Mouse (Mus musculus): ENCODE results near the gene Abca7. TPM values are rescaled to one million over a fixed set of nuclear protein-coding genes. Genes with fewer than 3 reads are reported as not detected.
"Not testable (repeated sequence)": the region's sequence is repeated elsewhere in the genome, so short reads cannot be mapped to it uniquely, and the experiment has no call there.

Abca7 gene
- polyA plus RNA-seq, 1 experiment from 2014 or later = 4.1 TPM

DNA sequence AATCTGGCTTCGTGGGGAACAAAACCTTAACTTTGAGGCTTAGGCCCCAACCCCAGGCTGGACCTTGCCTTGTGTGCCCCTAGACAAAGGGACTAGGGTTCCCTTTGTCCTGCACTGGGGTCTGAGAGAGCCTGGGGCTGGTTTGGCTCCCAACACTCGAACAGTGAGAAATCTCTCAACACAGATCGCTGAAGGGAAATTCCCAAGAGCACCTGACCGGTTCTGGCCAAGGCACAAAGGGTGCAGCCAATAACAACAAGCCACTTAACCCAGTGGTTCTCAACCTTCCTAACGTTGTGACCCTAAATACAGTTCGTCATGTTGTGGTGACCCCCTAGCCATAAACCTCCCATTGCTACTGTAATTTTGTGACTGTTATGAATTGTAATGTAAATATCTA lies 54.0 kb downstream of the Abca7 start:
- no peaks in the 10 kb centered on the region for H3K36me3 ChIP-seq (ENCODE audit: control insufficient read depth, insufficient read depth, low read length)
- no peak overlapping the region for H3K9ac ChIP-seq (ENCODE audit: low read depth, low read length)
- H3K9me3 ChIP-seq (replicated peaks; ENCODE audit: control insufficient read depth, low read length, poor library complexity, severe bottlenecking) = no peaks in the 10 kb centered on the region
- 13% methylated on average over 6 of the region's 6 CpGs for WGBS
- H3K27ac ChIP-seq (ENCODE audit: low read length) = no peak overlapping the region
- no peak overlapping the region for H3K4me3 ChIP-seq (ENCODE audit: low read depth, low read length)
- H3K27me3 ChIP-seq (ENCODE audit: control insufficient read depth, insufficient read depth, low read depth, low read length) = no peaks in the 10 kb centered on the region
- ATAC-seq = no peak
- no peak overlapping the region for H3K4me2 ChIP-seq (ENCODE audit: low read length)
- peaks cover 10% of the 10 kb centered on the region for H3K4me1 ChIP-seq (ENCODE audit: control insufficient read depth, insufficient read depth, low read length)

GRCm38 (mm10) chr10:80050885-80051617 lies 54.8 kb downstream of the Abca7 start:
- Histone ChIP-seq H3K4me3 (ENCODE audit: low read depth, low read length) (no peak overlapping the region), H3K4me1 (ENCODE audit: control insufficient read depth, insufficient read depth, low read length) (peaks cover 13% of the 10 kb centered on the region), H3K27ac (ENCODE audit: low read length) (no peak overlapping the region), H3K36me3 (ENCODE audit: control insufficient read depth, insufficient read depth, low read length) (no peaks in the 10 kb centered on the region), H3K9ac (ENCODE audit: low read depth, low read length) (no peak overlapping the region), H3K9me3 (replicated peaks; ENCODE audit: control insufficient read depth, low read length, poor library complexity, severe bottlenecking) (no peaks in the 10 kb centered on the region), H3K4me2 (ENCODE audit: low read length) (no peak overlapping the region), H3K27me3 (ENCODE audit: control insufficient read depth, insufficient read depth, low read depth, low read length) (no peaks in the 10 kb centered on the region)
- 9% methylated on average over 15 of the region's 15 CpGs for WGBS
- no peak for ATAC-seq

DNA sequence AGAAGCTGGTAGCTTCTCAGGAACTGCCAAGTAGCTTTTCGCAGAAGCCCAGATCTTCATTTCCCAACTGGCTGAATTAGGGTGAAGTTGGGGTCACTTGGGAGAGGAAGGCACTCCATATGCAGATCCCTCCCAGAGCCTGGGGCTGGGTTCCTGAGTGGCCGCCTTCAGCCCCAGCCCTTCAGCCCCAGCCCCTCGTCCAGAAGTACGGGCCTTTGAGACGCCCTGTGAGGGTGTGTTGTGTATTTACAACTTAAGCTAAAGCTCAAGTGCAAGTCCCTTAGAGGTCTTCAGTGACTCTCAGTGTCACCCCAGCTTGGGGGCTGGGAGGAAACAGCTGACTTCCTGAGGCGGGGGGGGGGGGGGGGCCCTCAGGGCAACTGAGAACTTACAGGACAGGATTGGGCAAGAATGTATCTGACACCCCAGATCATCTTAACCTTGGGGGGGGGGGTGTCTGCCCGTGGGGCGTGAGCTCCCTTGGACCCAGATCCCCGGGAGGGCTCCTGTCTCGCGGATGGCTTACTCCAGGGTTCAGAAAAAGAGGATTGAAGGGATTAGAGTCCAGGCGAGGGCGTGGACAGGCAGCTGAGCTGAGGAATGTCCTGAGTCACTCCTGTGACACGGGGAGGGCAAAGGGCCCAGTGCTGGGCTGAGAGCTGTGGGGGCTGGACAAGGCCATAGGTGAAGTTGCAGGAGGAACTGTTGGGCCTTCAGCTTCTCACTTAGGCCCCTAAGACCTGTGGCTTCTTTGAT lies 55.5 kb downstream of the Abca7 start:
- H3K4me1 ChIP-seq (ENCODE audit: control insufficient read depth, insufficient read depth, low read length) = peaks cover 13% of the 10 kb centered on the region
- 19% methylated on average over 13 of the region's 14 CpGs for WGBS
- H3K27ac ChIP-seq (ENCODE audit: low read length) = no peak overlapping the region

GRCm38 (mm10) chr10:80052374-80052764 lies 56.1 kb downstream of the Abca7 start:
- Histone ChIP-seq H3K27ac (ENCODE audit: low read length) (no peak overlapping the region), H3K27me3 (ENCODE audit: control insufficient read depth, insufficient read depth, low read depth, low read length) (no peaks in the 10 kb centered on the region), H3K9ac (ENCODE audit: low read depth, low read length) (no peak overlapping the region), H3K4me3 (ENCODE audit: low read depth, low read length) (no peak overlapping the region), H3K4me1 (ENCODE audit: control insufficient read depth, insufficient read depth, low read length) (peaks cover 13% of the 10 kb centered on the region), H3K36me3 (ENCODE audit: control insufficient read depth, insufficient read depth, low read length) (peaks cover 8% of the 10 kb centered on the region), H3K9me3 (replicated peaks; ENCODE audit: control insufficient read depth, low read length, poor library complexity, severe bottlenecking) (no peaks in the 10 kb centered on the region), H3K4me2 (ENCODE audit: low read length) (no peak overlapping the region)
- 87% methylated on average over 5 of the region's 5 CpGs for WGBS
- no peak for ATAC-seq

More for the DNA sequence above, 55.5 kb downstream of the Abca7 start:
- H3K4me3 ChIP-seq (ENCODE audit: low read depth, low read length) = no peak overlapping the region
- peaks cover 2% of the 10 kb centered on the region; the same call in 1 of the 2 replicates for H3K36me3 ChIP-seq (ENCODE audit: control insufficient read depth, insufficient read depth, low read length)
- ATAC-seq = no peak
- no peaks in the 10 kb centered on the region for H3K9me3 ChIP-seq (replicated peaks; ENCODE audit: control insufficient read depth, low read length, poor library complexity, severe bottlenecking)
- H3K27me3 ChIP-seq (ENCODE audit: control insufficient read depth, insufficient read depth, low read depth, low read length) = no peaks in the 10 kb centered on the region
- H3K4me2 ChIP-seq (ENCODE audit: low read length) = no peak overlapping the region
- H3K9ac ChIP-seq (ENCODE audit: low read depth, low read length) = no peak overlapping the region

- H3K4me2 ChIP-seq (ENCODE audit: low read length) = peak overlapping the region; percentile 79
- H3K9ac ChIP-seq (ENCODE audit: low read depth, low read length) = peak overlapping the region; percentile 78
- WGBS = under 1% methylated on average over 47 of the region's 47 CpGs
- peak; percentile 97 for ATAC-seq
- H3K4me1 ChIP-seq (ENCODE audit: control insufficient read depth, insufficient read depth, low read length) = peaks cover 13% of the 10 kb centered on the region
- no peaks in the 10 kb centered on the region for H3K9me3 ChIP-seq (replicated peaks; ENCODE audit: control insufficient read depth, low read length, poor library complexity, severe bottlenecking)
- peaks cover 15% of the 10 kb centered on the region for H3K36me3 ChIP-seq (ENCODE audit: control insufficient read depth, insufficient read depth, low read length)
- H3K4me3 ChIP-seq (ENCODE audit: low read depth, low read length) = peak overlapping the region; percentile 54
- peak overlapping the region; percentile 86 for H3K27ac ChIP-seq (ENCODE audit: low read length)
- H3K27me3 ChIP-seq (ENCODE audit: control insufficient read depth, insufficient read depth, low read depth, low read length) = no peaks in the 10 kb centered on the region
Measured at GRCm38 (mm10) chr10:80053259-80053780, 57.0 kb downstream of the Abca7 start.

DNA sequence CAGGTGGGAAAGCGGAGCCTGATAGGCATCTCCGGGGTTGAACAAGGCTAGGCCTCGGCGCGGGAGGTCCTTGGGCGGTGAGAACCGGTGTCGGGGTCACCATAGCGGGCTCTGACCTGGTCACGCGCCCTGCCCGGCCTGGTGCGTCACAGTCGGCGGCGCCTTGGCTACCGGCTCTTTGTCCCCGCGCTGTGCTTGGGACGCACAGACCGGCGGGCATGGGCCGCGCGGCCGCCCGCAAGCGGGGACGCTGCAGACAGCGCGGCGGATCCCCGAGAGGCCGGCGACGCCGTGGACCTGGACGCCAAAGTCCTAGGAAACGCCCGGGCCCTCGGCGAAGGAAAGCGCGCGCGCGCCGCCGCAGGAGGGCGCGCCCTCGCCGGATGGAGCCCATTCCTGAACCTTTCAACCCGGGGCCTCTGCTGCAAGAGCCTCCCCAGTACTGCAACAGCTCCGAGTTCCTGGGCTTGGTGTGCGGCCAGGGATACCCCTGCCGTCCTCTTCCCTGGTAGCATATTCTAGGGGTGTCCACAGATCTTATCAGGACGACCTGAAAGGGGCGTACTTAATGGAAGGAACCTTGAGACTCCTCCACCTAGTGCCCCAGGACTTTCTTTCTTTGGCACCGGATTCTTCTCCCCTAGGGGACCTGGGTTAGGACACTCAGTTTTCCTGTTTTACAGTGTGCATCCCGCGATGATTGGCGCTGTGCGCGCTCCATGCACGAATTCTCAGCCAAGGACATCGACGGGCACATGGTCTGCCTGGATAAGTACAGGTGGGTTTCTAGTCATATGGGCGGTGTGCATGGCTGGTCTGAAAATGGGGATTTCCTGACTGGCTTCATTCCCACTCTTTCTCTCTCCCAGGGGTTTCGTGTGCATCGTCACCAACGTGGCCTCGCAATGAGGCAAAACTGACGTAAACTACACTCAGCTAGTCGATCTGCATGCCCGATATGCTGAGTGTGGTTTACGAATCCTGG lies 57.8 kb downstream of the Abca7 start:
- peaks cover 13% of the 10 kb centered on the region for H3K4me1 ChIP-seq (ENCODE audit: control insufficient read depth, insufficient read depth, low read length)
- 1% methylated on average over 77 of the region's 77 CpGs for WGBS
- ATAC-seq = peak; percentile 49
- peak overlapping the region; percentile 56 for H3K4me2 ChIP-seq (ENCODE audit: low read length)
- no peaks in the 10 kb centered on the region for H3K9me3 ChIP-seq (replicated peaks; ENCODE audit: control insufficient read depth, low read length, poor library complexity, severe bottlenecking)
- no peaks in the 10 kb centered on the region for H3K27me3 ChIP-seq (ENCODE audit: control insufficient read depth, insufficient read depth, low read depth, low read length)
- peak overlapping the region; percentile 86 for H3K27ac ChIP-seq (ENCODE audit: low read length)
- peak overlapping the region; percentile 78 for H3K9ac ChIP-seq (ENCODE audit: low read depth, low read length)
- peaks cover 15% of the 10 kb centered on the region for H3K36me3 ChIP-seq (ENCODE audit: control insufficient read depth, insufficient read depth, low read length)
- peak overlapping the region; percentile 54 for H3K4me3 ChIP-seq (ENCODE audit: low read depth, low read length)

GRCm38 (mm10) chr10:80054911-80055310 lies 58.6 kb downstream of the Abca7 start:
- WGBS = 12% methylated on average over 2 of the region's 3 CpGs
- peaks cover 18% of the 10 kb centered on the region for H3K36me3 ChIP-seq (ENCODE audit: control insufficient read depth, insufficient read depth, low read length)
- H3K9ac ChIP-seq (ENCODE audit: low read depth, low read length) = peak overlapping the region; percentile 78
- H3K9me3 ChIP-seq (replicated peaks; ENCODE audit: control insufficient read depth, low read length, poor library complexity, severe bottlenecking); H3K27ac ChIP-seq (ENCODE audit: low read length); ATAC-seq; H3K27me3 ChIP-seq (ENCODE audit: control insufficient read depth, insufficient read depth, low read depth, low read length): not testable (repeated sequence)
- H3K4me2 ChIP-seq (ENCODE audit: low read length) = peak overlapping the region; percentile 56
- H3K4me1 ChIP-seq (ENCODE audit: control insufficient read depth, insufficient read depth, low read length) = peaks cover 13% of the 10 kb centered on the region
- peak overlapping the region; percentile 54 for H3K4me3 ChIP-seq (ENCODE audit: low read depth, low read length)

GRCm38 (mm10) chr10:80055364-80055763 lies 59.1 kb downstream of the Abca7 start:
- Histone ChIP-seq H3K4me2 (ENCODE audit: low read length) (peak overlapping the region; percentile 56), H3K9ac (ENCODE audit: low read depth, low read length) (peak overlapping the region; percentile 78), H3K27ac (ENCODE audit: low read length) (no peak overlapping the region), H3K36me3 (ENCODE audit: control insufficient read depth, insufficient read depth, low read length) (peaks cover 22% of the 10 kb centered on the region), H3K4me1 (ENCODE audit: control insufficient read depth, insufficient read depth, low read length) (peaks cover 13% of the 10 kb centered on the region), H3K9me3 (replicated peaks; ENCODE audit: control insufficient read depth, low read length, poor library complexity, severe bottlenecking) (no peaks in the 10 kb centered on the region), H3K4me3 (ENCODE audit: low read depth, low read length) (peak overlapping the region; percentile 9; the same call in 1 of the 2 replicates), H3K27me3 (ENCODE audit: control insufficient read depth, insufficient read depth, low read depth, low read length) (no peaks in the 10 kb centered on the region)
- 72% methylated on average over 5 of the region's 5 CpGs for WGBS
- no peak for ATAC-seq

Measured in midbrain, embryonic 16.5 days (tissue).